Mouse (Mus musculus) B cell, adult 2 months (primary cell): ENCODE measurements around the gene Wwp2.
"Not testable (repeated sequence)": the region's sequence is repeated elsewhere in the genome, so short reads cannot be mapped to it uniquely, and the experiment has no call there.

Source experiments
- DNase-seq, 2 experiments: peaks; one replicate each; pipeline ENCODE4 v3.0.0; 2022

The Wwp2 gene

GRCm38 (mm10) chr8:107476786-107477185, 40.6 kb downstream of the Wwp2 start:
- not testable (repeated sequence) for DNase-seq

GRCm38 (mm10) chr8:107478728-107479127, 42.6 kb downstream of the Wwp2 start:
- DNase-seq = no peak

GRCm38 (mm10) chr8:107480436-107480835, 44.3 kb downstream of the Wwp2 start:
- no peak for DNase-seq

- no peak for DNase-seq
These were observed 47.1 kb downstream of the Wwp2 start for GRCm38 (mm10) chr8:107483250-107483649.

- no peak for DNase-seq
These were observed 48.8 kb downstream of the Wwp2 start for GRCm38 (mm10) chr8:107484956-107485355.

- no peak for DNase-seq
These were observed 52.4 kb downstream of the Wwp2 start for GRCm38 (mm10) chr8:107488551-107488950.

- no peak for DNase-seq
These were observed 52.9 kb downstream of the Wwp2 start for GRCm38 (mm10) chr8:107489086-107489485.

GRCm38 (mm10) chr8:107489921-107490320, 53.8 kb downstream of the Wwp2 start:
- no peak for DNase-seq

- no peak for DNase-seq
These were observed 54.5 kb downstream of the Wwp2 start for GRCm38 (mm10) chr8:107490649-107491048.

GRCm38 (mm10) chr8:107491212-107491611, 55.0 kb downstream of the Wwp2 start:
- DNase-seq = no peak

- no peak for DNase-seq
These were observed 55.7 kb downstream of the Wwp2 start for GRCm38 (mm10) chr8:107491831-107492230.

- DNase-seq = no peak
These were observed 56.6 kb downstream of the Wwp2 start for GRCm38 (mm10) chr8:107492802-107493201.

- no peak for DNase-seq
These were observed 59.3 kb downstream of the Wwp2 start for GRCm38 (mm10) chr8:107495425-107495824.

- no peak for DNase-seq
These were observed 61.5 kb downstream of the Wwp2 start for GRCm38 (mm10) chr8:107497708-107498107.

GRCm38 (mm10) chr8:107498390-107498789, 62.2 kb downstream of the Wwp2 start:
- no peak for DNase-seq

- DNase-seq = no peak
These were observed 62.6 kb downstream of the Wwp2 start for GRCm38 (mm10) chr8:107498806-107499205.

GRCm38 (mm10) chr8:107499519-107499918, 63.4 kb downstream of the Wwp2 start:
- DNase-seq = no peak

GRCm38 (mm10) chr8:107502407-107502806, 66.2 kb downstream of the Wwp2 start:
- DNase-seq = no peak

- DNase-seq = peak; percentile 62 to 65
These were observed 66.8 kb downstream of the Wwp2 start for GRCm38 (mm10) chr8:107502922-107503321.

- DNase-seq = peak in 1 of 2 experiments; percentile 13
These were observed 67.2 kb downstream of the Wwp2 start for GRCm38 (mm10) chr8:107503354-107503753.

- peak; percentile 17 to 26 for DNase-seq
These were observed 68.2 kb downstream of the Wwp2 start for GRCm38 (mm10) chr8:107504239-107504985.

- DNase-seq = no peak
These were observed 69.1 kb downstream of the Wwp2 start for GRCm38 (mm10) chr8:107505271-107505670.

GRCm38 (mm10) chr8:107507019-107507418, 70.9 kb downstream of the Wwp2 start:
- DNase-seq = no peak

- DNase-seq = no peak
These were observed 74.0 kb downstream of the Wwp2 start for GRCm38 (mm10) chr8:107510204-107510603.

GRCm38 (mm10) chr8:107510766-107511165, 74.6 kb downstream of the Wwp2 start:
- DNase-seq = no peak
